ENCODE assay signal across 11 mouse cellular contexts in the genomic region with DNA sequence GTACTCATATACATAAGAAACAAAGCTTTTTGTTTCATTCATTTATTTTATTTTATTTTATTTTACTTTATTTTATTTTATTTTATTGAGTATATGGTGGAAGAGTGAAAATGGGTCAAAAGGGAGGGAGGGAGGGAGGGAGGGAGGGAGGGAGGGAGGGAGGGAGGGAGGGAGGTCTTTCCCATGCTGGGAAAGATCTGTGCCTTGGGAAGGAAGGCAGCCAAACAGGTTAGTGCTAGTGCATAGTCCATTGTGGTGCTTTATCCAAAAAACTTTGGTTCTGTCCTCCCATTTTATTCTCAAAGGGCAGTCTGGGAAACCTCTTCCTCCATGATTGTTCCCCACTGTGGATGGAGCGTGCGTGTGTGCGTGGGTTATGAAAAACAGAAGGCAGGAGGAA. TPM values are rescaled to one million over a fixed set of nuclear protein-coding genes. Genes with fewer than 3 reads are reported as not detected.
A peak's percentile ranks its signal among the peaks of the same experiment; 100 is the strongest.
DNase-seq lines count a peak whose midpoint lies in the region; ATAC-seq lines count a peak whose summit lies in the region.
"Had no signal": no experiment of that assay in that cellular context is flagged by ENCODE, and none has a peak within 500 bp of the region (broad histone marks: within the 10 kb centered on the region; RNA-seq: fewer than 3 reads in every experiment).

No protein-coding gene starts in this region.

- 0 out of 2 replicates have a peak, but pooled peaks have one; percentile 23 for ATAC-seq in neutrophil, adult 5-6 weeks (ENCODE audit: extremely low read depth, insufficient number of reproducible peaks, low FRiP score, poor library complexity, severe bottlenecking)

- DNase-seq in A20 (ENCODE audit: low read depth, low spot score) (peak; percentile 19), ZHBTc4 (ENCODE audit: low read depth, low spot score) (peak; percentile 79)
- DNase-seq in cerebellum, postnatal 10 days, result peak; percentile 31 to 33
- peak; percentile 25 for DNase-seq in gastrocnemius, postnatal 10 days
- DNase-seq in kidney, postnatal 25 days, result peak; percentile 20 to 48
- DNase-seq in thymus, postnatal 10 days (ENCODE audit: low spot score in 2 of 2), result peak; percentile 8 to 41

RNA-seq across cellular contexts. Expression of gene Gm34302, which starts 32.6 kb away (rescaled TPM):
- 10 to 100 TPM; 18.6 to 45.6 TPM for total RNA-seq in gastrocnemius, postnatal 10 days (2021)
- total RNA-seq in neutrophil, adult 5-6 weeks (2017), result not detected in 2 replicates
- total RNA-seq: layer of hippocampus, postnatal 14 days; left cerebral cortex, postnatal 10 days; MEL; midbrain, postnatal 0 days had no signal

Comparison
In these comparisons a context has a peak if more than half of its experiments do, and no peak if none do; other contexts are left out.
1. Peak in every context shown above with its lines: DNase-seq and ATAC-seq.
2. DNase-seq: peak in every context shown above with its lines; median percentile 79 in ZHBTc4; 34 in kidney, postnatal 25 days; 32 in cerebellum, postnatal 10 days; 25 in gastrocnemius, postnatal 10 days; 24 in thymus, postnatal 10 days; 19 in A20.
3. RNA of gene Gm34302, which starts 32.6 kb away (total RNA-seq): 18.6 to 45.6 TPM in gastrocnemius, postnatal 10 days; not detected in neutrophil, adult 5-6 weeks; every median in the first group is over 10 times any median in the second.